Mouse (Mus musculus): ENCODE results near the gene AA467197. TPM values are rescaled to one million over a fixed set of nuclear protein-coding genes. Genes with fewer than 3 reads are reported as not detected.

AA467197 gene
- polyA plus RNA-seq, 1 experiment from 2014 or later: 0.47 TPM

DNA sequence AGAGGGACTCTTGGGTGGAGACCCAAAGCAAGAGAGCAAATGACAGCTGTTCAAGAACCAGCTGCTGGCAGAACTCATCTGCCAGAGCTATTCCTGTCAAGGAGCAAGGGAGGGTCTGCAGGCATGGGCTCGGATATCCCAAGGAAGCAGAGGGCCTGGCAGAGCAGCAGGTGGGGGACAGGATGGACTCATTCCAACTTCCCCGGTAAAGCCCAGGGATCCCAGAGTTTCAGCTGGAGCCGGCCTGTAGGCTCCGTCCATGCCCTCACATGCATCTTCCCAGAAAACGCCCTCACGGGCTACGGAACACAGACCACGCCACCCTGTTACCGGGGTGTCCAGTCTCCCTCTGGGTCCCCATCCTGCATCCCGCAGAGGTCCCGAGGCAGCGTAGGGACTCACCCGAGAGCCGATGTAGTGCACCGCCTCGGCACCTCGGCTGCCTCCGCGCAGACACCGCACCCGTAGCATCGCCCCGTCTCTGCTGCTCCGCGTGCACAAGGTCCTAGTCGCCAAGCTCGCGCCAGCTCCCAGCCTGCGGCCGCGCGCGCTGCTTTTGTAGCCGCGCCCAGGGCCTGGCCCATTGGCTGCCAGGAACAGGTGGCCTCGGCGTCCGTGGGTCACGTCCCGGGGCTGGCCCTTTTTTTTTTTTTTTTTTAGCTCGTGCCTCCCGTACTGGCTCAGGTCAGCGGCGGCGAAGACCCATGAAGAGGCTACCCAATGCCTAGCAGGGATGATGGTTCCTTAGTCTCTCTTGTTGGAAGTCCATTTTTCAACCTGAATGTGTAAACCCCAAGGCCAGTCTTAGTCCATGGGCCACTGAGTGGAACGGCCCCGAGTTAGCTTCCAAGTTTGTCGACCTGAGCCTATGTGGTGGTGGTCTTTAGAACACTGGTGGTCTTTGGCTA lies 25.8 kb upstream of the AA467197 start, which contains the start of gene Gatm:
TSS of gene Gatm (minus strand) at position 558 of the 908 bp plus-strand sequence.
- Histone ChIP-seq H3K4me3 (ENCODE audit: low read depth, low read length) (peak within 1 kb of the TSS; percentile 40), H3K27me3 (replicated peaks; ENCODE audit: control insufficient read depth, insufficient read depth, low read length) (peaks cover 6% of the 10 kb centered on the region), H3K4me1 (ENCODE audit: control insufficient read depth, insufficient read depth, low read length) (peaks cover 6% of the 10 kb centered on the region; the same call in 1 of the 2 replicates), H3K27ac (replicated peaks; ENCODE audit: low read depth, low read length) (no peak within 1 kb of the TSS), H3K4me2 (ENCODE audit: low read depth, low read length) (peak within 1 kb of the TSS; percentile 86), H3K36me3 (ENCODE audit: control insufficient read depth, insufficient read depth, low read length) (no peaks in the 10 kb centered on the region), H3K9ac (ENCODE audit: low read depth, low read length) (peak within 1 kb of the TSS; percentile 65), H3K9me3 (ENCODE audit: control insufficient read depth, low read length) (no peaks in the 10 kb centered on the region)
- peak; percentile 87 for DNase-seq (ENCODE audit: low spot score)
- 6% methylated on average over 21 of the region's 48 CpGs for WGBS
- peak; percentile 95 for ATAC-seq (ENCODE audit: low read depth)

DNA sequence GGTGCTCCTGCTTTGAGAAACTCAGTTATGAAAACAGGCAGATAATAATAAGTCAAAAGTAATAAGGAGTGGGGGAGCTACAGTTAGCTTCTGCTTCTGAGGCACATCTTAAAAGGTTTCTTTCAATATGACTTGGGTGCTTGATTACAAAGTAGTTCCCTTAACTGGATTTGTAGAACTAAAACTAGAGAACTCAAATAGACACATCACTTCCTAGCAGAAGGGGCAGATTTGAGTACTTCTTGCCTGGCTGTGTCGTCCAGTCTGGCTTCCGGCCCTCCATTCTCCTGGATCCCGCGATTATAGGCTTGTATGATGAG lies 25.2 kb upstream of the AA467197 start:
- peaks cover 6% of the 10 kb centered on the region; the same call in 1 of the 2 replicates for H3K4me1 ChIP-seq (ENCODE audit: control insufficient read depth, insufficient read depth, low read length)
- 82% methylated on average over 4 of the region's 4 CpGs for WGBS
- peak overlapping the region; percentile 86; the same call in 1 of the 2 replicates for H3K4me2 ChIP-seq (ENCODE audit: low read depth, low read length)
- no peak for ATAC-seq (ENCODE audit: low read depth)
- DNase-seq (ENCODE audit: low spot score): no peak
- H3K36me3 ChIP-seq (ENCODE audit: control insufficient read depth, insufficient read depth, low read length): no peaks in the 10 kb centered on the region
- H3K4me3 ChIP-seq (ENCODE audit: low read depth, low read length): peak overlapping the region; percentile 40
- H3K9ac ChIP-seq (ENCODE audit: low read depth, low read length): no peak overlapping the region
- no peaks in the 10 kb centered on the region for H3K9me3 ChIP-seq (ENCODE audit: control insufficient read depth, low read length)
- peaks cover 6% of the 10 kb centered on the region for H3K27me3 ChIP-seq (replicated peaks; ENCODE audit: control insufficient read depth, insufficient read depth, low read length)
- H3K27ac ChIP-seq (replicated peaks; ENCODE audit: low read depth, low read length): no peak overlapping the region

DNA sequence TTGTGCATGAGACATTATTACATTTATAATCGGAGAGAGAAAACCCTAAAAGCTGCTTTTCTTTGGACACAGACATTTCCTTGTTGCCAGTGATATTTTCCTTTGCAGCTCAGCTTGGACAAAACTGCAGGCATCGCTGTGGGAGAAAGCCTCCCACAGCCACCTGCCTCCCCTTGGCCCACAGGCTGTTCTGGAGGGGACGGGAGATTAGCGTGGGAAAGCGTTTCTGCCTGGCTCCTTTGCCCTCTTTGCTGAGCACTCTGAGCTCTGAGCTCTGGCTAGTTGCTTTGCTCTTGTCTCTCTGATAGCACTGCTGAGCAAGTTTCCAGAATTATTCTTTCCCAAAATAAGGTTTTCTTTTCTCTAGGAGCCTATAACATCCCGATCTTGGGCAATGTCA lies 20.5 kb upstream of the AA467197 start:
- DNase-seq (ENCODE audit: low spot score) (no peak), ATAC-seq (ENCODE audit: low read depth) (no peak)
- Histone ChIP-seq H3K27ac (replicated peaks; ENCODE audit: low read depth, low read length) (no peak overlapping the region), H3K36me3 (ENCODE audit: control insufficient read depth, insufficient read depth, low read length) (no peaks in the 10 kb centered on the region), H3K27me3 (replicated peaks; ENCODE audit: control insufficient read depth, insufficient read depth, low read length) (peaks cover 2% of the 10 kb centered on the region; the same call in 1 of the 2 replicates), H3K4me1 (ENCODE audit: control insufficient read depth, insufficient read depth, low read length) (peaks cover 3% of the 10 kb centered on the region; the same call in 1 of the 2 replicates), H3K4me3 (ENCODE audit: low read depth, low read length) (no peak overlapping the region), H3K4me2 (ENCODE audit: low read depth, low read length) (no peak overlapping the region), H3K9ac (ENCODE audit: low read depth, low read length) (no peak overlapping the region), H3K9me3 (ENCODE audit: control insufficient read depth, low read length) (no peaks in the 10 kb centered on the region)
- 66% methylated on average over 6 of the region's 6 CpGs for WGBS

DNA sequence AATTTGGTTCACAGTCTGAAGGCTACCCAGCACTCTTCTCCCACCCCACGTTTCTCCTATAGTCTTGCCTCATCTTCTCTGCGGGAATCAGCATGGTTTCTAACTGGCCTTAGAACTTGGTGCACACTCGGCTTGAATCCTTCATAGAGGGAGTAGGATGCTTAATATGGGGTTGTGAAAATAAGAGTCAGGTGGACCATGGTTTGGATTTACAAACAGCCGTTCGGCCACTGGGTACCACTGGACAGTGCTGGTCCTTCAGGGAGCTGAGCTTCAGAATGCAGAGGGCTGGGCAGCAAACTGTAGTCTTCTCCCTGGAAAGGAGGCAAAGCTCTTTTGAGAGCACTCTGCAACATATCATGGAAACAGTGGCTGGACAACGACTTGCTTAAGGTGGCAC lies 19.0 kb upstream of the AA467197 start:
- H3K4me2 ChIP-seq (ENCODE audit: low read depth, low read length): no peak overlapping the region
- H3K27me3 ChIP-seq (replicated peaks; ENCODE audit: control insufficient read depth, insufficient read depth, low read length): no peaks in the 10 kb centered on the region
- 76% methylated on average over 6 of the region's 6 CpGs for WGBS
- ATAC-seq (ENCODE audit: low read depth) (no peak), DNase-seq (ENCODE audit: low spot score) (no peak)
- no peaks in the 10 kb centered on the region for H3K9me3 ChIP-seq (ENCODE audit: control insufficient read depth, low read length)
- no peak overlapping the region for H3K9ac ChIP-seq (ENCODE audit: low read depth, low read length)
- H3K4me3 ChIP-seq (ENCODE audit: low read depth, low read length): no peak overlapping the region
- no peaks in the 10 kb centered on the region for H3K4me1 ChIP-seq (ENCODE audit: control insufficient read depth, insufficient read depth, low read length)
- no peaks in the 10 kb centered on the region for H3K36me3 ChIP-seq (ENCODE audit: control insufficient read depth, insufficient read depth, low read length)
- H3K27ac ChIP-seq (replicated peaks; ENCODE audit: low read depth, low read length): no peak overlapping the region

DNA sequence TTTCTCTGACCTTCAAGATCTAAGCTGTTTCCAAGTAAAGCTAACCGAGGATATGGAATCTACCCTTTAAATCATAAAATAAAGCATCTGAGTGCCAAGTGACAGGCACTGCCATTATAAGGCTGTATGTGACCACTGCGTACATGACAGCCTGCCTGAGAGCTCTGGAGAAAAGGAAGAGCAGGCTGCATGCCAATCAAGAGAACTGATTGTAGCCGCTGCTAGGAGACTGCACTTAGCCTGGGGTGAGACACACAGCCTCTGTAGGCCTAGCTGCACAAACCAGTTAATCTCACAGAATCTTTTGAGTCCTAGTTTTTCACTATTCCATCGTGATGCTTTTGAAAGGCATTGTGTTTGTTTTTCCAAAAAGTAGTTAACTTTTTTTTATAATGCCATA lies 18.1 kb upstream of the AA467197 start:
- H3K4me2 ChIP-seq (ENCODE audit: low read depth, low read length): no peak overlapping the region
- H3K9ac ChIP-seq (ENCODE audit: low read depth, low read length): no peak overlapping the region
- H3K27me3 ChIP-seq (replicated peaks; ENCODE audit: control insufficient read depth, insufficient read depth, low read length): no peaks in the 10 kb centered on the region
- DNase-seq (ENCODE audit: low spot score) (no peak), ATAC-seq (ENCODE audit: low read depth) (no peak)
- H3K4me1 ChIP-seq (ENCODE audit: control insufficient read depth, insufficient read depth, low read length): no peaks in the 10 kb centered on the region
- H3K9me3 ChIP-seq (ENCODE audit: control insufficient read depth, low read length): no peaks in the 10 kb centered on the region
- H3K4me3 ChIP-seq (ENCODE audit: low read depth, low read length): no peak overlapping the region
- H3K27ac ChIP-seq (replicated peaks; ENCODE audit: low read depth, low read length): no peak overlapping the region
- whole genome bisulfite sequencing: 54% methylated on average over 4 of the region's 4 CpGs
- H3K36me3 ChIP-seq (ENCODE audit: control insufficient read depth, insufficient read depth, low read length): no peaks in the 10 kb centered on the region

DNA sequence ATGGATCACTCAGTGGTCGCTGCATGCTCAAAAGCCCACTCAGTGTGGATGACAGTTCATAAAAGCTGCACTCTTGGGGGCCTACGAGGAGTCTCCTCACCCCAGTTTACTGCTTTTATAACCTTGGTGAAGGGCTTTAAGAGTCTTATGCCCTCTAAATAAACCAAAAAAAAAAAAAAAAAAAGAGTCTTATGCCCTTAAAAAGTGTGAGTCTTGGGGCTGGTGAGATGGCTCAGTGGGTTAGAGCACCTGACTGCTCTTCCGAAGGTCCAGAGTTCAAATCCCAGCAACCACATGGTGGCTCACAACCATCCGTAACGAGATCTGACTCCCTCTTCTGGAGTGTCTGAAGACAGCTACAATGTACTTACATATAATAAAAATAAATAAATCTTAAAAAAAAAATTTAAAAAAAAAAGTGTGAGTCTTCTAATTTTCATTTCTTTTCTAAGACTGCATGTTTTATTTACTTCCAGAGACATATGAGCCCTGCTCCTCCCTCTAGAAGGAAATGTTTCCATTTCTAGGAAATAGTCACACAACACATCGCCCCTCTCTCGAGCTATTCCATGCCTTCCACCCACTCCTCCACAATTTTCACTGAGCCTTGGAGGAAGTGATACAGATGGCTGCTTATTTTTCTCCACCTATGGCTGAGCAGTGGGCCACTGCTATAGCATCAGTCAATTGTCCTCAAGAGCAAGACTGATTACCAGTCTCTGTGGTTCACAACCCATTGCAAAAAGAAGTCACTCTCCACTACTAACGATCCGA lies 15.3 kb upstream of the AA467197 start:
- no peak for ATAC-seq (ENCODE audit: low read depth)
- no peak for DNase-seq (ENCODE audit: low spot score)
- WGBS: 81% methylated on average over 8 of the region's 9 CpGs

DNA sequence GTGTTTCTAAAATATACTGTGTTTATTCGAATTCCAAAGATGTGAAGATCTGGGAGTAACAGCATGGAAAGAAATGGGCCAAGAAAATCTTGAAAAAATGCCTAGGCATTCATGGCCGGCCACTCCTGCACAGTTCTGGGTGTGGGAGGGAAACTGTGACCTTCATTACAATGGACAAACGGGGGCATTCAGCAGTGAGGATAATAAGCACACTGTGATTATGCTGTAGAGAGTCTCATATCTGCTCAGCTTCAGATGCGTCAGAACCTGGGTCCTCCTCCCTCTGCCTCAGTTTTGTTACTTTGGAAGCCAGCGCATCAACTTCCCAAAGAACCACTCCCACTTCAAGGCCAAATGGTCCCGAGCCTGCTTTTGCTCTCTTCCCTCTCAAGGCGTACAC lies 10.9 kb upstream of the AA467197 start:
- DNase-seq (ENCODE audit: low spot score) (no peak), ATAC-seq (ENCODE audit: low read depth) (no peak)
- Histone ChIP-seq H3K27me3 (replicated peaks; ENCODE audit: control insufficient read depth, insufficient read depth, low read length) (no peaks in the 10 kb centered on the region), H3K4me2 (ENCODE audit: low read depth, low read length) (no peak overlapping the region), H3K36me3 (ENCODE audit: control insufficient read depth, insufficient read depth, low read length) (no peaks in the 10 kb centered on the region), H3K27ac (replicated peaks; ENCODE audit: low read depth, low read length) (no peak overlapping the region), H3K9ac (ENCODE audit: low read depth, low read length) (no peak overlapping the region), H3K4me1 (ENCODE audit: control insufficient read depth, insufficient read depth, low read length) (no peaks in the 10 kb centered on the region), H3K9me3 (ENCODE audit: control insufficient read depth, low read length) (no peaks in the 10 kb centered on the region), H3K4me3 (ENCODE audit: low read depth, low read length) (no peak overlapping the region)
- 61% methylated on average over 7 of the region's 7 CpGs for WGBS

More for the DNA sequence above, 15.3 kb upstream of the AA467197 start:
- no peaks in the 10 kb centered on the region for H3K4me1 ChIP-seq (ENCODE audit: control insufficient read depth, insufficient read depth, low read length)
- H3K27me3 ChIP-seq (replicated peaks; ENCODE audit: control insufficient read depth, insufficient read depth, low read length): no peaks in the 10 kb centered on the region
- no peak overlapping the region for H3K4me2 ChIP-seq (ENCODE audit: low read depth, low read length)
- H3K27ac ChIP-seq (replicated peaks; ENCODE audit: low read depth, low read length): no peak overlapping the region
- no peak overlapping the region for H3K4me3 ChIP-seq (ENCODE audit: low read depth, low read length)
- H3K9me3 ChIP-seq (ENCODE audit: control insufficient read depth, low read length): no peaks in the 10 kb centered on the region
- no peaks in the 10 kb centered on the region for H3K36me3 ChIP-seq (ENCODE audit: control insufficient read depth, insufficient read depth, low read length)
- H3K9ac ChIP-seq (ENCODE audit: low read depth, low read length): no peak overlapping the region

DNA sequence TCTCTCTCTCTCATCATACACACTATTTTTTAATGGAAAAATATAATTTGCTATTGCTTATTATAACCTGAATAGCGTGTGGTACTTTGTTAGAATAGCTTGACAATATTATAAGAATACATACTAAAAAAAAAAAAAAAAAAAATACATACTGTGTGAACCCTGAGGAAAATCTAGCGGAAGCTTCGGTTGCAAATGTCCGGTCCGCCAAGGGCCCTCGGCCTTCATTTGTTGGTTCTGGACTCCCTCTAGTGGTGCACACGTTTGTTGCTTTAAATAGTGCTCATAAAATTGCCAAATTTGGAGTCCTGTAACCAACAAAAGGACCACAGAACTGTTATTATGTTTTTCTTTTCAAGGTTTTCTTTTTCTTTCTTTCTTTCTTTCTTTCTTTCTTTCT lies 7.8 kb upstream of the AA467197 start:
- Histone ChIP-seq H3K27ac (replicated peaks; ENCODE audit: low read depth, low read length) (no peak overlapping the region), H3K4me2 (ENCODE audit: low read depth, low read length) (0 out of 2 replicates have a peak overlapping the region, but pooled peaks have one; percentile 21), H3K36me3 (ENCODE audit: control insufficient read depth, insufficient read depth, low read length) (peaks cover 9% of the 10 kb centered on the region; the same call in 1 of the 2 replicates), H3K27me3 (replicated peaks; ENCODE audit: control insufficient read depth, insufficient read depth, low read length) (no peaks in the 10 kb centered on the region), H3K4me1 (ENCODE audit: control insufficient read depth, insufficient read depth, low read length) (no peaks in the 10 kb centered on the region; the same call in 1 of the 2 replicates), H3K9ac (ENCODE audit: low read depth, low read length) (no peak overlapping the region), H3K9me3 (ENCODE audit: control insufficient read depth, low read length) (no peaks in the 10 kb centered on the region), H3K4me3 (ENCODE audit: low read depth, low read length) (no peak overlapping the region)
- ATAC-seq (ENCODE audit: low read depth): no peak
- WGBS: 2% methylated on average over 7 of the region's 7 CpGs
- peak; percentile 92 for DNase-seq (ENCODE audit: low spot score)
